Mouse (Mus musculus) brain, embryonic 14.5 days (tissue): ENCODE results near the gene Glt1d1.
A peak's percentile ranks its signal among the peaks of the same experiment; 100 is the strongest.

Experiments
- CTCF ChIP-seq: fragments of 200-500 bp; IDR thresholded peaks from 2 replicates; pipeline ENCODE4 v1.5.1; 2012; ENCODE audit warnings: inconsistent platforms, mild to moderate bottlenecking, moderate library complexity, borderline replicate concordance; ENCODE audit not compliant: insufficient read depth, insufficient read length; ENCODE audit errors: extremely low read depth
- POLR2A ChIP-seq: fragments of 200-500 bp; IDR thresholded peaks from 2 replicates; pipeline ENCODE4 v1.6.1; 2012; ENCODE audit warnings: mild to moderate bottlenecking, inconsistent platforms, borderline replicate concordance; ENCODE audit not compliant: poor library complexity, insufficient read depth, insufficient read length, severe bottlenecking; ENCODE audit errors: extremely low read depth

- TF ChIP-seq CTCF (peak; percentile 33; the same call in 1 of the 2 replicates), POLR2A (no peak)
Observed at GRCm38 (mm10) chr5:127678501-127678900, 46.4 kb downstream of the Glt1d1 start.
